Mouse (Mus musculus) heart, embryonic 15.5 days (tissue): Measurements from ENCODE around the gene Mtap. TPM values are rescaled to one million over a fixed set of nuclear protein-coding genes. Genes with fewer than 3 reads are reported as not detected.

Experiments
- ATAC-seq: fragments of 200-750 bp; cut with Nextera tagmentation; replicated peaks from 2 replicates; pipeline ENCODE4 v1.8.0; 2017; ENCODE audit warnings: low read depth, moderate TSS enrichment; ENCODE audit not compliant: insufficient number of reproducible peaks, insufficient read depth, low FRiP score
- H3K27ac ChIP-seq: fragments of 300-500 bp; sonication (generic); 2 replicates; pipeline ENCODE4 v1.5.1; 2015; ENCODE audit warnings: mild to moderate bottlenecking, inconsistent platforms
- H3K27me3 ChIP-seq: fragments of 300-500 bp; sonication (generic); 2 replicates; pipeline ENCODE4 v1.6.1; 2015; ENCODE audit warnings: inconsistent platforms
- H3K36me3 ChIP-seq: fragments of 300-500 bp; sonication (generic); 2 replicates; pipeline ENCODE4 v1.6.1; 2015; ENCODE audit warnings: mild to moderate bottlenecking, inconsistent platforms
- H3K4me1 ChIP-seq: fragments of 300-500 bp; sonication (generic); replicated peaks from 2 replicates; pipeline ENCODE4 v1.6.1; 2015; ENCODE audit warnings: inconsistent platforms
- H3K4me2 ChIP-seq: fragments of 300-500 bp; sonication (generic); 2 replicates; pipeline ENCODE4 v1.6.1; 2015; ENCODE audit warnings: inconsistent platforms, mild to moderate bottlenecking, moderate library complexity
- H3K4me3 ChIP-seq: fragments of 300-500 bp; sonication (generic); 2 replicates; pipeline ENCODE4 v1.5.1; 2015; ENCODE audit warnings: mild to moderate bottlenecking, inconsistent platforms
- H3K9ac ChIP-seq: fragments of 300-500 bp; sonication (generic); 2 replicates; pipeline ENCODE4 v1.6.1; 2015; ENCODE audit warnings: mild to moderate bottlenecking, inconsistent platforms
- H3K9me3 ChIP-seq: fragments of 300-500 bp; sonication (generic); replicated peaks from 2 replicates; pipeline ENCODE4 v1.6.1; 2016; ENCODE audit warnings: inconsistent platforms
- WGBS: fragments of 180-500 bp; shearing (Covaris S2); methylation state at CpG from one replicate; pipeline ENCODE4 v1.1.7; 2015; ENCODE audit warnings: mixed read lengths; 5-methylcytosine and 5-hydroxymethylcytosine counted together
- polyA plus RNA-seq: library from polyadenylated mRNA; unstranded; fragments of >200 nt; fragmentation: Nextera tagmentation; extraction: Ambion mirVana; gene quantifications from 2 replicates; pipeline ENCODE4 v1.2.1, GENCODE M21; 2015

Gene Mtap
- polyA plus RNA-seq, 1 experiment from 2014 or later = 51.9 TPM

DNA sequence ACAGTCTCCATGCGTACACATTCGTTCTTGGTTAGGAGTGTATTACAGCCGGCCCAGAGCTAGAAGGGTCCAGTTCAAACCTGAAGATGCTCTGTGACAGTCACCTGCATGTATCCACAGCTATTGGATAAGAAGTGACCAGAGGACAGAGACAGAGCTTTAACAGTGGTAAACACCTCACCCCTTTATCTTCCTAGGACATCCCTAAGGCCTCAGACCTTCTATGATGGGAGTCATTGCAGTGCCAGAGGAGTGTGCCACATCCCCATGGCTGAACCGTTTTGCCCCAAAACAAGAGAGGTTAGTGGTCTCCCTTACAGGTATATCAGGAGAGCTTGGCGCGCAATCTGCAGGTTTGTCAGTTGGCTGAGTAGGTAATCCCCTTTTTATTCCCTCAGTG is 34.0 kb downstream of the Mtap start:
- 95% methylated on average over 6 of the region's 6 CpGs for WGBS
- no peak overlapping the region for H3K4me3 ChIP-seq
- no peaks in the 10 kb centered on the region for H3K27me3 ChIP-seq
- H3K9ac ChIP-seq = no peak overlapping the region
- no peak for ATAC-seq
- no peak overlapping the region for H3K27ac ChIP-seq
- no peak overlapping the region for H3K4me2 ChIP-seq
- H3K9me3 ChIP-seq = no peaks in the 10 kb centered on the region
- no peaks in the 10 kb centered on the region for H3K4me1 ChIP-seq
- H3K36me3 ChIP-seq = peaks cover 69% of the 10 kb centered on the region

DNA sequence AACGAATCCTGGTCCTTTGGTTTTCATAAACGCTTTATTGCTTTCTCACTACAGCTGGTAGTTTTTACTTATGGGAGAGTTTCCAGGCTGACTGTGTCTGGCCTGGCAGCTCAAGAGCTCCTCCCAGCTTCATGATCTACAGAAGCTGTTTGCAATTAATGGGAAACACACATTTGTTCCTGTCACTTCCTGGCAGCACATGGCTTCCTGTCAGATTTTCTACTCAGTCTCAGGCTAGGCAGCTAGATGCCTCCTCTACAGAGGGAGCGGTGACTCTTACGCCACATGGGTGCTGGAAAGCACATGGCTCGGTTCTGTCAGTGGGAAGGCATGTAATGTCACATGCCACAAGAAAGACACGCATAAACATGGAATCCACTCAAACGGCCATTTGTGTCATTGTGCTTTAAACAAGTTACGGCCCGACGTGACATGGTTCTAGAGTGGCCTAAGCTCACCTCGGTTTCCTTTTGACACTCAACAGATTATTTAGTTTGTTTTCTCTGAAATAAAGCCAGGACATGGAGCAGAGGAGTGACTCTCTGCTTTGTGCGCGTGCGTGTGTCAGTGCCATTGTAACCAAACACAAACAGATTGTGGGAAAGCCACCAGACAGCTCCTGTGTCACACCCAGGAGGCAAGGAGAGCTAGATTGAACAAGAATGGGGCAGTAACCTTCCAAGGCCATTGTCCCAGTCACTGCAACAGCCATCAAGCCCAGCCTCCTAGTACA is 36.1 kb downstream of the Mtap start:
- Histone ChIP-seq H3K9me3 (no peaks in the 10 kb centered on the region), H3K4me2 (no peak overlapping the region), H3K4me1 (no peaks in the 10 kb centered on the region), H3K4me3 (no peak overlapping the region), H3K27ac (no peak overlapping the region), H3K36me3 (peaks cover 73% of the 10 kb centered on the region), H3K27me3 (no peaks in the 10 kb centered on the region), H3K9ac (no peak overlapping the region)
- ATAC-seq = no peak
- WGBS = 85% methylated on average over 14 of the region's 14 CpGs

DNA sequence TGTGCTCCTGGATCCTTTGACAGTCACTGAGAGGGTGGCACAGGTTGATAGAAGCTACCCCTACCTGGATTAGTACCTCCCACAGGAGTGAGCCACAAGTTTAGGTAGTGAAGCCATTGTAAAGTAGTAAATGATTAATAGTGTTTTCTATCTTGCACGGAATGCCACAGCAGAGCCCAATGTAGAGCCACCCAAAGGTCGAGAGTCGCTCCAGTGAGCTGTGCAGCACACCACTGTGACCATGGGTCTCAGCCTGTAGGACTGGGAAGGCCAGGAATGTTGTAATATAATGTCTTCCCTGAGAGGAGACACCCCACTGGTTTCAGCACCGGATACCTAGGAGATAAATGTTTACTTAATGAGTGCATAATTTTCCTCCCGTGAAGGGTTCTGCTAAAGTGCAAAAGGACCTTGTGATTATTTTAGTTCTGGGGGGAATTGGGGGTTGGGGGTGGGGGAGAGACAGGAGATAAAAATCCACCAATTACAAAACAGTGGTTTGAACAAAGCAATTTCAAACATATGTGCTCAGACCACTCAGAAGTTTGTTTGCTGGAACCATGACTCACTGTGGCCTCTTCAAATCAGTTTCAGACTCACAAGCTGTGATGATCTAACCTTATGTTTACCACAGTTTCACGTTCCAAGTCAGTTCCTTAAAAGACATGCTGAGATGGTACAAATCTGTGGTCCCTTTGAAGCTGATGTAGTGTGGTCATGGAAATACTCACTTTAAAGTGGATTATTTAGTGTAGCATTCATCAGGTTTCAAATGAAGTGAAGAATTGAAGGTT is 40.8 kb downstream of the Mtap start:
- H3K36me3 ChIP-seq = peaks cover 81% of the 10 kb centered on the region
- no peak for ATAC-seq

DNA sequence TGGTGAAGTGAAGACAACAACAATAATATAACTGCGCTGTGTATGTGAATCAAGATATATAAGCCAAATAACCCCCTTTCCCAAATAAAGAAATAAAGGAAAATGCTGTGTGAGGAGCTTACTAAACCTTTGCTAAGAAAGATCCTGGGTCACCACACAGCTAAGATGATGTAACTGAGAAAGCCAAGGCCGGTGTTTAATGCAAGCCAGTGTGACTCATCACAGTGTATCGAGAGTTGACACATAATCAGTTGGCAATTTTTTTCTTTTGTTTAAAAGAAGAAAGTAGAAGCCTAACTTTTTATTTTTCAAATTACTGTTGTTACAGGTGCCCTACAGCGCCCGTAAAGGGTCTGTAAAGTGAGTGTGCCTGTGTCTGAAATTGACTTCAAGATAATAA is 43.2 kb downstream of the Mtap start:
- Histone ChIP-seq H3K4me3 (no peak overlapping the region), H3K9me3 (no peaks in the 10 kb centered on the region), H3K36me3 (peaks cover 61% of the 10 kb centered on the region), H3K4me2 (no peak overlapping the region), H3K27me3 (no peaks in the 10 kb centered on the region), H3K27ac (no peak overlapping the region), H3K4me1 (no peaks in the 10 kb centered on the region), H3K9ac (no peak overlapping the region)
- ATAC-seq = no peak
- WGBS = 94% methylated on average over 5 of the region's 5 CpGs

More for the DNA sequence above, 40.8 kb downstream of the Mtap start:
- Histone ChIP-seq H3K4me3 (no peak overlapping the region), H3K9me3 (no peaks in the 10 kb centered on the region), H3K4me2 (no peak overlapping the region), H3K27ac (no peak overlapping the region), H3K4me1 (no peaks in the 10 kb centered on the region), H3K27me3 (no peaks in the 10 kb centered on the region), H3K9ac (no peak overlapping the region)
- WGBS = 84% methylated on average over 6 of the region's 6 CpGs

DNA sequence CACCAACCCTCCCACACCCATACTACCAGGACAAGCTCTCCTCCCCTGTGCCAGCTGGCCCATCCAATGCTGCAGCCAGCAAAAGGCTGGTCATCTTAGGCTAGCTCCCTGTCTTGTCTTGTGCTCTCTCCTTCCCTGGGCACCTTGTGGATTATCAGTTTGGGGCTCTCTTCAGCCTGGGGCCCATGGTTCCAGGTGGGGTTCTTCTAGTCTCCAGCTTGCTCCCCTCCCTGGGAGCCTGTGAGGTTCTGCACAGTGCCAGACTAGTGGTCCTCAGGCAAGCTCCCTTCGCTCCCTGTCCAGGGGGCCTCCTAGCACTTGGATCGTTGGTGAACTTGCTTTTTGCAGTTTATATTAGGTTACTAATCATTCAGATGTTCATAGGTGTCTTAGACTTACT is 44.7 kb downstream of the Mtap start:
- ATAC-seq = no peak
- H3K27me3 ChIP-seq = no peaks in the 10 kb centered on the region
- no peak overlapping the region for H3K4me2 ChIP-seq
- 92% methylated on average over 2 of the region's 2 CpGs for WGBS
- peaks cover 48% of the 10 kb centered on the region for H3K36me3 ChIP-seq
- no peaks in the 10 kb centered on the region for H3K4me1 ChIP-seq
- no peak overlapping the region for H3K27ac ChIP-seq
- H3K4me3 ChIP-seq = no peak overlapping the region
- H3K9ac ChIP-seq = no peak overlapping the region
- H3K9me3 ChIP-seq = no peaks in the 10 kb centered on the region

DNA sequence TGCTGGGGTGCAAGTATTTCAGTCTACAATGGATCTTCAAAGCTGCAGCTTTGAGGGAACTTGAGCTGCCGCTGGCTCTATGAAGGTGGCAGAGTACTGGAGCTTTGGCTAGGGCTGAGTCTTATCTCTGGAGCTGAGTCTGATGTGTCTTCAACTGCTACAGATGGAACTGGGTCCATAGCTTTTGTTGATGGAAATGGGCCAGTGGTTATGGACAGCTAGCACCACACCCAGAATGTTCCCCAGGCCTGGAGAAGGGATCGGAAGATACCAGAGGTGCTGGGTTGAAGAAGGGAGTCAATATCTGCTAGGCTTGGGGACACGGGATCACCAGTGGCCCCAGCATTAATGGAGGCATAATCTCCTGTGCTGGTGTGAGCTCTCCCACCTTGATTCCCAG is 45.6 kb downstream of the Mtap start:
- Histone ChIP-seq H3K27me3 (no peaks in the 10 kb centered on the region), H3K9me3 (no peaks in the 10 kb centered on the region), H3K4me2 (no peak overlapping the region), H3K4me3 (no peak overlapping the region), H3K27ac (no peak overlapping the region), H3K36me3 (peaks cover 39% of the 10 kb centered on the region), H3K4me1 (no peaks in the 10 kb centered on the region), H3K9ac (no peak overlapping the region)
- WGBS = 92% methylated on average over 3 of the region's 3 CpGs
- no peak for ATAC-seq

DNA sequence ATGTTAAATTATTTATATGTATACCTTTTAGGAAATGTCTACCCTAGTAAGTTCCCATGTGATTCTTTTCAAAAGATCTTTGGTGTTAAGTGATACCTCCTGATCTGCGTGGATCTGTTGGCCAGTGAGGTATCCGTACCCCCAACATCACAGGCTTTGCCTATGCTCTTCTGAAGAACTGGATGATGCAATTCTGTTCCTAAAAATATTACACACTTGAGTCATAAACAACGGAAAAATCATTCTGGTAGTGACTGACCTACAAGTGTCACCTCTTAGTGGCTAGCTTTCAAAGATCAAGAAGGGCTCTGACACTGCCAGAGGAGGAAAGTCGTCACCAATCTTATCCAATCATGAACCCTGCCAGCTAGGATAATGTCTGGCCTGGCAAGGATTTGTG is 58.6 kb downstream of the Mtap start:
- WGBS = 62% methylated on average over 4 of the region's 4 CpGs

DNA sequence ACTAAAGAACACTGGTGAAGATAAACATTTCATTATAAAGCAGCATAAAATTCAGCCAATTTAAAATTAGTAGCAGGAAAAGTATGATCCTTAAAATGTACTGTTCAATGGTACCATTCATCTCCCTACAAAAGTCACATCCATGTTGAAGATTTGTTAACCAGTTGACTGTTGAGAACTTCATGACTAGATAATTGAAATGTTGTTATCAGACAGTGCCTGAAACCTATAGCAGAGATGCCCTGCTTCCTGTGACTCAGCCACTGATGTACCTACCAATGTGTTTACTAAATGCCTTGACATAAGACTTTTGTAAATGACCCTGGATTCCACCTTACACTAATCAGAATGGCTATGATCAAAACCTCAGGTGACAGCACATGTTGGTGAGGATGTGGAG is 60.2 kb downstream of the Mtap start:
- H3K4me1 ChIP-seq = no peaks in the 10 kb centered on the region
- no peaks in the 10 kb centered on the region for H3K9me3 ChIP-seq
- no peak overlapping the region for H3K9ac ChIP-seq
- no peak overlapping the region for H3K27ac ChIP-seq
- H3K27me3 ChIP-seq = no peaks in the 10 kb centered on the region
- no peak for ATAC-seq
- no peak overlapping the region for H3K4me2 ChIP-seq
- no peak overlapping the region for H3K4me3 ChIP-seq
- no peaks in the 10 kb centered on the region for H3K36me3 ChIP-seq

More for the DNA sequence above, 58.6 kb downstream of the Mtap start:
- no peak overlapping the region for H3K27ac ChIP-seq
- H3K4me3 ChIP-seq = no peak overlapping the region
- ATAC-seq = no peak
- H3K9ac ChIP-seq = no peak overlapping the region
- no peak overlapping the region for H3K4me2 ChIP-seq
- H3K36me3 ChIP-seq = no peaks in the 10 kb centered on the region
- H3K27me3 ChIP-seq = no peaks in the 10 kb centered on the region
- H3K4me1 ChIP-seq = no peaks in the 10 kb centered on the region
- no peaks in the 10 kb centered on the region for H3K9me3 ChIP-seq

DNA sequence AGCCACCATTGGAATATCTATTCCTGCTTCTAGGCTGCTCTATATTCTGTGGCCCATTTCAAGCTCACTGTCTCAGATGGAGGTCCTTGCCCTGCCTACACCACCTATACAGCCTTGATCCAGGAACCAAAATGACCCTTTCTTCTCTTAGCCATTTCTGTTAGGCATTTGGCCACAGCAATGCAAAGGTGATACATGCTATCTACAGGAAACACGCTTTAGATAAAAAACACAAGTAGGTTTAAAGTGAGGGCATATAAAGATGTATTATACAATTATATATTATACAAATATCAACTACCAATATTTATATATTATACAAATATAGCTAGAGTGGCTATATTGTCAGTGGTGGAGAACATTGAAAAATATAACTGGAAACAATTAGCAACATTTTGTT is 63.9 kb downstream of the Mtap start:
- H3K27ac ChIP-seq = no peak overlapping the region
- H3K4me2 ChIP-seq = no peak overlapping the region
- H3K9ac ChIP-seq = no peak overlapping the region
- no peak overlapping the region for H3K4me3 ChIP-seq
- H3K27me3 ChIP-seq = no peaks in the 10 kb centered on the region
- H3K36me3 ChIP-seq = no peaks in the 10 kb centered on the region
- 72% methylated on average over 1 of the region's 1 CpGs for WGBS
- no peak for ATAC-seq
- H3K4me1 ChIP-seq = no peaks in the 10 kb centered on the region
- H3K9me3 ChIP-seq = no peaks in the 10 kb centered on the region

DNA sequence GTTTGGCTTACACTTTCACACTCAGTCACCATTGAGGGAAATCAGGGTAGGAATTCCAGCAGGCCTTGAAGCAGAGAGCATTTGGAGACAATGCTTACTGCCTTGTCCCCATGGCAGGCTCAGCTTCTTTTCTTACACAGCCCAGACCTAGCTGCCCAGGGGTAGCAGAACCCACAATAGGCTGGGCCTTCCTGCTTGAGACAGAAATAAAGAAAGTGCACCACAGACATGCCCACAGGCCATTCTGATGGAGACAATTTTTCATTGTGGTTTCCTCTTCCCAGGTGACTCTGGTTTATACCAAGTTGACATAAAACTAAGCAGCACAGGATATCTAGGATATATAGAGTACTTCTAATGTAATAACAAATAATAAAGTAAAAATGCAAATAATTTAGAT is 72.4 kb downstream of the Mtap start:
- Histone ChIP-seq H3K4me1 (no peaks in the 10 kb centered on the region), H3K9ac (no peak overlapping the region), H3K36me3 (no peaks in the 10 kb centered on the region), H3K4me2 (no peak overlapping the region), H3K4me3 (no peak overlapping the region), H3K9me3 (no peaks in the 10 kb centered on the region), H3K27me3 (no peaks in the 10 kb centered on the region), H3K27ac (no peak overlapping the region)
- no peak for ATAC-seq

DNA sequence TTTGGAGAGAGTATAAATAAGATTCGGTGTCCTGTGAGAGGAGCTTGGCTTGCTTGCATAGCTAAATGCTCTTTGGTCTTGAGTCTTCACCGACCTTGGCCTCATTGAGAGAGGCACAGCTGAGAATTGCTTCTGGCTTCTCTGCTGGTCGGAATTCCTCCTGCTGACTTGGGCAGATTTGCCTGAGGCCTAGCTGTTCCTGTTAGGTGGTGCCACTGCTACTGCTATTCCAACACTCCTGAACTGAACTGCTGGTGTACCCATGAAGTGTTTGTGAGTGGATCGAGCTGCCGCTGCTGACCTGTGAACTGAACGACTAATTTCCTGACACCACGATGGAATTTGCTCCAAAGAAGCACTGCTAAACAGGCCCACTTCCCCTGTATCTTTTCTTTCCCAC is 73.4 kb downstream of the Mtap start:
- Histone ChIP-seq H3K4me2 (no peak overlapping the region), H3K27ac (no peak overlapping the region)

DNA sequence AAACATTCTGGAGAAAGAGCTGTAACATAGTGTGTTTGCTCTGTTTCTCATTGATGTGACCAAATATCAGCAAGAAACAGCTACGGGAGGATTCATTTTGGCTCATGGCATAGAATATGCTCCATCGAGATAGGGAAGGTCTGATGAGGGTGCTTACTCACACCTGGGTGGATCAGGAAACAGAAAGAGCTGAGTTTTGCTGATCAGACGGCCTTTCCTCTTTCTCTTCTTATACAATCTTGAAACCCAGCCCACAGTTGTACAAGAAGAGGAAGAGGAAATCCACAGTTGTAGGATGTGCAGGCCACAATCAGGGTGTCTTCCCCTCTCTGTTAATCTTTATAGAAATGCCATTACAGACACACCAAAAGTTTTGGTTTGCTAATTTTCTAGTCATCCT is 75.3 kb downstream of the Mtap start:
- no peaks in the 10 kb centered on the region for H3K36me3 ChIP-seq
- WGBS = 71% methylated on average over 3 of the region's 3 CpGs
- H3K9me3 ChIP-seq = no peaks in the 10 kb centered on the region
- H3K9ac ChIP-seq = no peak overlapping the region
- no peak overlapping the region for H3K27ac ChIP-seq
- H3K27me3 ChIP-seq = no peaks in the 10 kb centered on the region
- H3K4me3 ChIP-seq = no peak overlapping the region
- no peak for ATAC-seq
- no peaks in the 10 kb centered on the region for H3K4me1 ChIP-seq
- no peak overlapping the region for H3K4me2 ChIP-seq

More for the DNA sequence above, 73.4 kb downstream of the Mtap start:
- WGBS = 49% methylated on average over 7 of the region's 7 CpGs
- H3K27me3 ChIP-seq = no peaks in the 10 kb centered on the region
- no peak for ATAC-seq
- no peak overlapping the region for H3K4me3 ChIP-seq
- no peaks in the 10 kb centered on the region for H3K4me1 ChIP-seq
- H3K9me3 ChIP-seq = no peaks in the 10 kb centered on the region
- no peak overlapping the region for H3K9ac ChIP-seq
- H3K36me3 ChIP-seq = no peaks in the 10 kb centered on the region
